Mouse (Mus musculus) olfactory bulb, adult 2 months (tissue): ENCODE measurements around the gene 4931428L18Rik. TPM values are rescaled to one million over a fixed set of nuclear protein-coding genes. Genes with fewer than 3 reads are reported as not detected.
"Not testable (repeated sequence)": the region's sequence is repeated elsewhere in the genome, so short reads cannot be mapped to it uniquely, and the experiment has no call there.

ENCODE experiments used
- H3K27ac ChIP-seq: fragments of 200-500 bp; 2 replicates; pipeline ENCODE4 v1.5.1; 2012; ENCODE audit warnings: low read depth, low read length; ENCODE audit not compliant: insufficient read depth
- H3K4me1 ChIP-seq: fragments of 200-500 bp; 2 replicates; pipeline ENCODE4 v1.6.1; 2012; ENCODE audit warnings: low read length; ENCODE audit not compliant: control insufficient read depth, insufficient read depth
- H3K4me3 ChIP-seq: fragments of 200-500 bp; 2 replicates; pipeline ENCODE4 v1.5.1; 2012; ENCODE audit warnings: mild to moderate bottlenecking, low read depth, low read length, moderate library complexity; ENCODE audit not compliant: insufficient read depth
- CTCF ChIP-seq: fragments of 200-500 bp; IDR thresholded peaks from 2 replicates; pipeline ENCODE4 v1.5.1; 2012; ENCODE audit warnings: low read depth, mild to moderate bottlenecking, low read length, moderate library complexity; ENCODE audit not compliant: insufficient read depth
- POLR2A ChIP-seq: fragments of 200-500 bp; IDR thresholded peaks from 2 replicates; pipeline ENCODE4 v1.6.1; 2012; ENCODE audit warnings: mild to moderate bottlenecking, low read depth, low read length, moderate library complexity; ENCODE audit not compliant: insufficient read depth
- WGBS: fragments of 180-500 bp; shearing (Covaris S2); methylation state at CpG from one replicate; pipeline ENCODE4 v1.1.7; 2018; 5-methylcytosine and 5-hydroxymethylcytosine counted together
- polyA plus RNA-seq: library from polyadenylated mRNA; stranded (reverse); fragments of >200 nt; gene quantifications from 2 replicates; pipeline ENCODE4 v1.2.4, GENCODE M21; 2012; ENCODE audit warnings: low replicate concordance; ENCODE audit not compliant: missing spikeins, insufficient read depth, insufficient read length

4931428L18Rik gene
- polyA plus RNA-seq, 1 experiment: not detected

DNA sequence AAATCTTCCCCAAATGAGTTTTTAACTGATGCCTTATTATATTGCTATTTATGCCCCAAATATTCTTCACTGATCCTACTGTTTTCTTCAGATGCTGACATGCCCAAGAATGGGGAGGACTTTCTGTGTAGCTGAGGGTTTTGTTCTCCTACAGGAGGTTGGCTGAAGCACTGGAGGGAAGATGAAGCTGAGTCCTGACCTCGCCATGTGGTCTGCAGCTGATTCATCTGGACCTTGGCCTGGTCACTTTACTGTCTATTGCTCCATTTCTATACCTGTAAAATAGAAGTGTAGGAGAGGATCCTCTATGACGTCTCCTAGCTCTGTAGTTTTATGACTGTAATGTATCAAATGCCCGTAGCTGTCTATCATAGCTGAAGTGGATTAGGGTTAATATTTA lies 179.3 kb downstream of the 4931428L18Rik start:
- no peak overlapping the region for H3K4me3 ChIP-seq
- WGBS: 87% methylated on average over 3 of the region's 3 CpGs
- H3K4me1 ChIP-seq: no peaks in the 10 kb centered on the region
- TF ChIP-seq CTCF (no peak), POLR2A (no peak)
- no peak overlapping the region for H3K27ac ChIP-seq

DNA sequence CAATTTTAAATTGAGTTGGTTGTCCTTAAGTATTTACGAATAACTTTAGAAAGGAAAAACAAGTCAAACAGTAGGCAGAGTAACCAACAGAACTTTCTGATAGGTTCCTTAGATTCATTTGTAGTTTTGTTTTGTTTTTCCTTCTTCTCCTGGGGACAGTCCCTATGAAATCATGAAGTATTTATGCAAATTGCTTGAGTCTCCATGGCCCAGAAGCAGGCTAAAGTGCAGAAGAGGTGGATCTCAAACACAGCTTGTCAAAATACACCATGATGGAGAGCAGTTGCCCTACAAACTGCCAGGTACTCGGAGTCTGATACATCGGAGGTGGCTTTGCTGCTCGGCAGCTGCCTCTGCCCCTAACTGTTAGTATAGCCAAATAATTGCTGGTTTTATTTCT lies 179.7 kb downstream of the 4931428L18Rik start:
- Histone ChIP-seq H3K4me1 (no peaks in the 10 kb centered on the region), H3K4me3 (no peak overlapping the region), H3K27ac (no peak overlapping the region)
- TF ChIP-seq CTCF (no peak), POLR2A (no peak)
- 89% methylated on average over 4 of the region's 4 CpGs for whole genome bisulfite sequencing

DNA sequence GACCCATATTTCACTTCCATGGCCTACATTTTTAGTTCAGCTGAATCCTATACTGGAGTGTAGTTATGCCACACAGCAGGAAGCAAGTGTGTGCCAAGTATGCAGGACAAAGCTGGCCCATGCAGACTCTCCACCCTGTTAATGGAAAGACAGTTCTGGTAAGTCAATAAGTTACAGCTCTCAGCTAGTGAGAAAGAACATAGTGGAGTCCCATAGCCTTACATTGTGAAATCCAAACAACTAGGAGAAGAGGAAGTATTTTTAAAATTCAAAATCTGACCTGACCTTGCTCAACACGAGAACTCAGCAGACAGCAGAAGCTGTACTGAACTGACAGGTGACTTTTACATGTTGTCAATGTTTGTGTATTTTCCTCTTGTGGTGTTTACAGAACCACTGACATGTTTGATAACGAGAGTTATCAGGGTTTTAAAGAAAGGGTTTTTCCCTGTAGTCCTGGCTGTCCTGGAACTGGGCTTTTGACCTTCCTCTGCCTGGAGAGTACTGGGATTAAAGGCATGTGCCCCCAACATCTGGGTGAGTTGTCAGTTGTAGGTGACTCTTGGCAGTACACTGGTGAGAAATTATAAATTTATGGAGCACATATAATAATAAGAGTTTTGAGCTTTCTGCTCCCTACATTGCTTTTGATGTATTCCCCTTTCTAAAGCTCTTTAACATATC lies 188.5 kb downstream of the 4931428L18Rik start:
- WGBS: 75% methylated on average over 2 of the region's 2 CpGs

DNA sequence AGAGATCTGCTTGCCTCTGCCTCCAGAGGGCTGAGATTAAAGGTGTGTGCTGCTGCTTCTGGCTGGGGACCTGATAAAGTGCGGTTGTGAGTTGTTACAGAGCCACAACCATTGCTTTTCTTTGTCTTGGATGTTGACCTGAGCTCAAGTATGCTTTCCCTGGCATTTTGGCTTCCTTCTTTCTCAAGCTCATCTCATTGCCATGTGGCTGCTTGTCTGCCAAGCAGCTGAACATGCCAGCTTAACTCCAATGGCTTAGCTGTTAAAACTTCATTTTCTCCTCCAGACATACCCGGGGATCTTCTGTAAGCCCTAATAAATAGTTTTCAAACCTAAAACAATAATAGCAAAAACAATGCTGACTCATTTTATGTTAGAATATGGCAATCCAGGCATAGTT lies 190.1 kb downstream of the 4931428L18Rik start:
- Histone ChIP-seq H3K4me1 (no peaks in the 10 kb centered on the region), H3K27ac (no peak overlapping the region), H3K4me3 (no peak overlapping the region)
- TF ChIP-seq CTCF: no peak
- no peak for TF ChIP-seq POLR2A
- WGBS: 70% methylated on average over 2 of the region's 2 CpGs

More for the DNA sequence above, 188.5 kb downstream of the 4931428L18Rik start:
- no peak overlapping the region for H3K27ac ChIP-seq
- H3K4me1 ChIP-seq: no peaks in the 10 kb centered on the region
- no peak overlapping the region for H3K4me3 ChIP-seq
- no peak for TF ChIP-seq POLR2A
- no peak for TF ChIP-seq CTCF

DNA sequence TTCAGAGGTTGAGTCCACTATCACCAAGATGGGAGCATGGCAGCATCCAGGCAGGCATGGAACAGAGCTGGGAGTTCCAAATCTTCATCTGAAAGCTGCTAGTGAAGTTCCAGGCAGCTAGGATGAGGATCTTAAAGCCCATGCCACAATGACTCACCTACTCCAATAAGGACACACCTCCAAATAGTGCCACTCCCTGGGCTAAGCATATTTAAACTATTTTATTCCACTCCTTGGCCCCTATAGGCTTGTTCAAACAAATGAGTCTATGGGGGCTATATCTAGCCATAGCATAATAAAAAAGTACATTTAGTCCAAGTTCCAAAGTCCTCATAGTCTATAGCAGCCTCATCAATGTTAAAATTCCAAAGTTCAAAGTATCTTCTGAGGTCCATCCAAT lies 199.3 kb downstream of the 4931428L18Rik start:
- Histone ChIP-seq H3K27ac (no peak overlapping the region), H3K4me1 (no peaks in the 10 kb centered on the region; the same call in 1 of the 2 replicates), H3K4me3 (no peak overlapping the region)
- no peak for TF ChIP-seq CTCF
- TF ChIP-seq POLR2A: no peak

DNA sequence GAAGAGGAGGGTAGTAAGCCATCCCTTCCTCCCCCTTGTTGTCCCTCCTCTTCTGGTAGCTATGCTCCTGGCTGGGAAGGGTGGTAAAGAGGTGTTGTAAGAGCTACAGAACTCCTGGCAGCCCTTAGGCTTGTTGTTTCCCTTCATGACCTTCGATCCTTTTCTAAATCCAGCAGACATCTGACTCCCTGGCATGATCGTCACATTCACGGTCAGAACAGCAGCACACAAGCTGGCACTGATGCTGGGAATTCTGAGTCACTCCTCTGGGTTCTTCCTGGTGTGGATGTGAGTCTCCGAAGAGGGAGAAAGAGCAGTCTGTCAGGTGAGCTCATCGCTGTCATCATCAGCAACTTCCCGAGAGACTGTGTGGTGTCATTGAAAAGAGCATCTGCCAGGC lies 203.2 kb downstream of the 4931428L18Rik start:
- WGBS: 66% methylated on average over 6 of the region's 6 CpGs
- no peaks in the 10 kb centered on the region; the same call in 1 of the 2 replicates for H3K4me1 ChIP-seq
- no peak overlapping the region for H3K4me3 ChIP-seq
- TF ChIP-seq CTCF: no peak
- TF ChIP-seq POLR2A: no peak
- H3K27ac ChIP-seq: no peak overlapping the region

DNA sequence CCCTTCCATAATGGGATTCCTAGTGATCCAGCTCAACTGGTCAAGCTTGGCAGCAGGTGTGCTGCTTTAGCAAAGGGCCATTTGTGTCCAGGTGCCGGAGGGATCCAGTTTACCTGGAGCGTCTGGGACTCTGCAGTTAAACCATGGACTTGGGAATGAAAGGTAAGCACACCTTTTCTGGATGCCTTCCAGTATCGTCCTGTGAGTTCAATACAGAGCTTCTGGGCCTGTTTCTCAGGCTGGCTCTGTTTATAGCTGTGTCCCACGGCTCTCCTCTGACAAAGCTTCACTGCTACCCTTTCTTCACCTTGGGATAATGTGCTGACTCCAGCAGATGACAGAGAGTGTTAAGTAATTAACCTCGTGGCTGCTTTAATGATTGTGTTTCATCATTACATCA lies 205.1 kb downstream of the 4931428L18Rik start:
- Histone ChIP-seq H3K4me1 (no peaks in the 10 kb centered on the region; the same call in 1 of the 2 replicates), H3K27ac (no peak overlapping the region), H3K4me3 (no peak overlapping the region)
- WGBS: 75% methylated on average over 5 of the region's 5 CpGs
- TF ChIP-seq POLR2A (no peak), CTCF (no peak)

DNA sequence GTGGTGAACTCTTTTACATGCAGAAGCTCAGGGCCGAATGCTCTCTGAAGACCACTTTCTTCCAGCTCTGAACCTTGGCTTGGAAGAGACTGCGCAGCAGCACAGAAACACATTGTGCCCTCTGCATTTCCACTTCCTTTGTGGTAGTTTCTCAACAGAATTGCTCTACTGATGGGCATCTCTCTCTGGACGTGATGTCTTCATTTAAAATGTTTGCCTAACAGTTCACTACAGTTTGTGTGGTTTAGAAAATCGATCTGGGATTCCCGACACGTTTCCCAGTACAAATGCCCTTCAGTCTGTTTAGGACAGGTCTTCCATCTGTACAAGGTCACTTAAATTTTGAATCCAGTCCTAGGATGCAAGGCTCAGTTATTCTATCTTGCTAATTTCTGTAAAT lies 206.4 kb downstream of the 4931428L18Rik start:
- no peak overlapping the region for H3K27ac ChIP-seq
- 88% methylated on average over 6 of the region's 6 CpGs for WGBS
- no peak for TF ChIP-seq POLR2A
- no peak for TF ChIP-seq CTCF
- no peaks in the 10 kb centered on the region; the same call in 1 of the 2 replicates for H3K4me1 ChIP-seq
- H3K4me3 ChIP-seq: no peak overlapping the region

DNA sequence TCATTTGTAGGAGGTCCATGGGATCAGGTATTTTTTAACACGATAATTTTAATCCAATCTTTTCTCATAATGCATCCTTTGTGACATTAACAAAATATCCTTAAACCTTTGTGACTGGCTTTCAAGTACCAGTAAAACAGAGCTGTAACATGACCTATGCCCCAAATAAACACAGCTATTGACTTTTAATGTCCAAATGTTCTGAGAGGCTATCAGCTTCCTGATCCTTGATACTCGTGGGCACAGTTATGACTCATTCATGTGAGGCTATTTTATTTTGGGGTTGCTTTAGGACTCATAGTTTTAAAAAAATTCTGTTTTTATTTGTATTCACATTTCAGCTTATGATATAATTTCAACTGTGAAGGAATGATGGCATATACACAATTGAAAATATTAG lies 207.2 kb downstream of the 4931428L18Rik start:
- no peak overlapping the region for H3K4me3 ChIP-seq
- no peak for TF ChIP-seq CTCF
- no peak for TF ChIP-seq POLR2A
- WGBS: 74% methylated on average over 2 of the region's 2 CpGs

DNA sequence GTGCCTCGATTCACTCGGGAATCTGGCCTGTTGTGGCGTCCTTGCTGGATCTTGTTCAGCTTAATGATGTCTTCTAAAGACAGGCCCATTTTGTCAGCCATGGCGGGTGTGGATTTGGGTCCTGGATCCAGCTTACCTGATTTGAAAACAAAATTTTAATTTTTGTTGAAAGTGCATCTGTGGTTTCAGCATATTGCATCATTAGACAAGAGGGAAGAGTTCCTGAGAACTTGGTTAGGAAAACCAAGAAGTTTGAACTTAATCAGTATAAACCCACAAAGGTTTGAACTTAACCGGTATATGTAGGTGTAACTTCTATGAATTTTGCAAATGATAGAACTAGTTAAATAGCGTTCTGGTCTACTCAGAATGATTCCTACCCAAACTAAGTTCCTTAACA lies 244.6 kb downstream of the 4931428L18Rik start, which contains the start of gene AC153137.1:
Gene AC153137.1, minus strand, starts transcription at position 101 of the 400 bp plus-strand sequence.
- H3K27ac ChIP-seq, H3K4me1 ChIP-seq, H3K4me3 ChIP-seq: not testable (repeated sequence)
- 90% methylated on average over 6 of the region's 6 CpGs for WGBS

More for the DNA sequence above, 207.2 kb downstream of the 4931428L18Rik start:
- H3K4me1 ChIP-seq: no peaks in the 10 kb centered on the region; the same call in 1 of the 2 replicates
- no peak overlapping the region for H3K27ac ChIP-seq

DNA sequence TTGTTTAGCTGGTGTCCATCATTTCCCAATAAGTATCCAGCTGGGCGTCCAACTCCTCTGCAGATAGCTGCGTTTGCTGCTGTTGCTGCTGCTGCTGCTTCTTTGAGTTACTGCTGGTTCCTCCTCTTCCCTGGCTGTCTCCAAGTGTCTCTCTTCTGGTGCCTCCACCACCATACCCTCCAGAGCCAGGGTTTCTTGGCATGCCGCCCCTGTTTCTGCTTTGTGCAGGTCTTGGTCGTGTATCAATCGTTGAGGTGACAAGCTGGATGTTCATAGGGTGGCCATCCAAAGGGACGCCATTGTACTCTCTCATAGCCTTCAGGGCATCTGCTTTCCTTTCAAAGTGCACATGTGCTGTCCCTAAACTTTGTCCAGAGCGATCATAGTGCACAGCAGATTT lies 245.2 kb downstream of the 4931428L18Rik start:
- WGBS: 89% methylated on average over 7 of the region's 7 CpGs
- not testable (repeated sequence) for H3K4me1 ChIP-seq, H3K4me3 ChIP-seq, H3K27ac ChIP-seq
